Mouse (Mus musculus) neural tube, embryonic 11.5 days (tissue): Measurements from ENCODE around the gene Mapk10. TPM values are rescaled to one million over a fixed set of nuclear protein-coding genes. Genes with fewer than 3 reads are reported as not detected.

Experiments
- ATAC-seq: fragments of 200-750 bp; cut with Nextera tagmentation; 2 replicates; pipeline ENCODE4 v1.8.0; 2017; ENCODE audit warnings: moderate number of reproducible peaks, mild to moderate bottlenecking, moderate TSS enrichment, moderate library complexity; ENCODE audit not compliant: insufficient read depth, low FRiP score, low TSS enrichment
- DNase-seq: peaks from one replicate; pipeline ENCODE4 v3.0.0-alpha.2; 2015; ENCODE audit warnings: low spot score
- H3K27ac ChIP-seq: fragments of 300-500 bp; sonication (generic); 2 replicates; pipeline ENCODE4 v1.5.1; 2014; ENCODE audit warnings: low read depth, mild to moderate bottlenecking, low read length
- H3K27me3 ChIP-seq: fragments of 300-500 bp; sonication (generic); 2 replicates; pipeline ENCODE4 v1.6.1; 2014; ENCODE audit warnings: mild to moderate bottlenecking, low read length, mixed read lengths; ENCODE audit not compliant: control insufficient read depth, insufficient read depth
- H3K36me3 ChIP-seq: fragments of 300-500 bp; sonication (generic); 2 replicates; pipeline ENCODE4 v1.6.1; 2014; ENCODE audit warnings: mild to moderate bottlenecking, low read length, moderate library complexity, mixed read lengths; ENCODE audit not compliant: control insufficient read depth, insufficient read depth
- H3K4me1 ChIP-seq: fragments of 300-500 bp; sonication (generic); 2 replicates; pipeline ENCODE4 v1.6.1; 2014; ENCODE audit warnings: low read length, mixed read lengths; ENCODE audit not compliant: control insufficient read depth, insufficient read depth
- H3K4me2 ChIP-seq: fragments of 300-500 bp; sonication (generic); 2 replicates; pipeline ENCODE4 v1.6.1; 2014; ENCODE audit warnings: low read depth, mild to moderate bottlenecking, moderate library complexity
- H3K4me3 ChIP-seq: fragments of 300-500 bp; sonication (generic); 2 replicates; pipeline ENCODE4 v1.5.1; 2014; ENCODE audit warnings: low read depth, low read length
- H3K9ac ChIP-seq: fragments of 300-500 bp; sonication (generic); 2 replicates; pipeline ENCODE4 v1.6.1; 2014; ENCODE audit warnings: mild to moderate bottlenecking, low read length
- H3K9me3 ChIP-seq: fragments of 300-500 bp; sonication (generic); 2 replicates; pipeline ENCODE4 v1.6.1; 2016; ENCODE audit warnings: low read length; ENCODE audit not compliant: control insufficient read depth
- WGBS: fragments of 180-500 bp; shearing (Covaris S2); extraction: QIAGEN DNeasy Blood & Tissue Kit; methylation state at CpG from one replicate; pipeline ENCODE4 v1.1.7; 2014; 5-methylcytosine and 5-hydroxymethylcytosine counted together
- polyA plus RNA-seq: library from polyadenylated mRNA; unstranded; fragments of >200 nt; fragmentation: Nextera tagmentation; extraction: Ambion mirVana; gene quantifications from 2 replicates; pipeline ENCODE4 v1.2.1, GENCODE M21; 2014

Mapk10 gene
- polyA plus RNA-seq, 1 experiment from 2014 or later: 46.3 TPM

DNA sequence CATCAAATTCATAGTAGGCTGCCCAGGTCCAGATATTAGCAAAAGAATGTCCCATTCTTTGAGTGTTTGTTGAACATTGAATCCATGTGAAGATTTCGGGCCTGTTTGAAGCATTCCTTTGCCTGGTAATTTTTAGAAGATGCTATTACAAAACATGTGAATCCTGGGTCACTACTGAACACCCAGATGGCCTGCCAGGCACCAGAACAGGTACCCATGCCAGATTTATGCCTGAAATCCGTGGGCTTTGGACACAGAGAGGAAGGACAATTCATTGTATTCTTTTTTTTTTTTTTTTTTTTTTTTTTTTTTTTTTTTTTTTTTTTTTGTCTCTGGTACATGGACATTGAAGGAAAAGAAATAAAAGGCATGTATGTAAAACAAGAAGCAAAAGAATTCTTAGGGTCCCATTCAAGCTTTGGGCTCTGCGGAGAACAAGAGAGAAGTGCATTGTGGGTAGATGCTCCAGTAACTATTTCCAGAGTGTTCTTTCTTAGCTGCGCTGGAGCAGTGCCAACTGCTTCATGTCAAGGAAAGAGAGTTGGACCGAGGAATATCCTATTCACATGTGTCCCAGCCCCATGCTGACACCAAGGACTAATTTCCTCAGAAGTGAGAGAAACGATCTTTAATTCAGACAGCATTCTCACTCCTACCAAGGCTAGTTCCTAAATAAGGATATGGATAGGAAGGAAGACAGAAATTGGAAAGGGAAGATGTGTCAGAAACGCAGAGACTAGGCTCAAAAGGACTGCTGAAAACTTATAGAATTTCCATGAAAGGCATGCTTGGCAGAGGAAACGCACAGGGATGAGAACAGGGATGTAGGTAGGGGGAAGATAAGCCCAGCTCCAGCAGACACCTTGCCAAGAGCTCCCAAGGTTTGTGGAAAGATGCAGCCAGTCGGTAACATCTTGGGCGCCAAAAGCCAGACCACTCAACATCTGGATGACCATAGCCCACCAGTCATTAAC lies 105.4 kb downstream of the Mapk10 start:
- H3K4me1 ChIP-seq: no peaks in the 10 kb centered on the region
- no peak overlapping the region for H3K27ac ChIP-seq
- no peaks in the 10 kb centered on the region for H3K27me3 ChIP-seq
- H3K9me3 ChIP-seq: no peaks in the 10 kb centered on the region
- H3K36me3 ChIP-seq: no peaks in the 10 kb centered on the region
- WGBS: 88% methylated on average over 10 of the region's 10 CpGs
- DNase-seq (no peak), ATAC-seq (no peak)
- no peak overlapping the region for H3K9ac ChIP-seq
- no peak overlapping the region for H3K4me3 ChIP-seq
- no peak overlapping the region for H3K4me2 ChIP-seq

DNA sequence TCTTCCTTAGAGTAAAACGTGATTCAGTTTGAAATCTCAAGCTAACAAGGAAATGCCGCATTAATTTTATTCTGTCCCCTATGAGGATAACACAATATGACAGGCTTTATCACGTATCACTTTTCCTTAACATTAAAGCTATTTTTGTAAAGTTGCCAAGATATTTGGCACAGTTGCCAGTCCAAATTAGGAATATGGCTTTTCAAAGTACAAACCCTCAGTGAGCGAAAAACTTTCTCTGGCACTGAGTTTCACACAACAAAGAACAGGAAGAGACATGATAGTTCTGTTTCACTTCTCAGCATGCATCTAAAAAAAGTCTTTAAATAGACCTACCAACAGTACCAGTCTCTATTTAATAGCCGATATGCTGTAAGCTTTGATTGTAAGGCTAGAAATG lies 107.1 kb downstream of the Mapk10 start:
- Histone ChIP-seq H3K4me2 (no peak overlapping the region), H3K27me3 (no peaks in the 10 kb centered on the region), H3K4me1 (no peaks in the 10 kb centered on the region), H3K9ac (no peak overlapping the region), H3K36me3 (no peaks in the 10 kb centered on the region), H3K4me3 (no peak overlapping the region), H3K9me3 (no peaks in the 10 kb centered on the region), H3K27ac (no peak overlapping the region)
- 91% methylated on average over 5 of the region's 5 CpGs for WGBS
- no peak for DNase-seq
- no peak for ATAC-seq

DNA sequence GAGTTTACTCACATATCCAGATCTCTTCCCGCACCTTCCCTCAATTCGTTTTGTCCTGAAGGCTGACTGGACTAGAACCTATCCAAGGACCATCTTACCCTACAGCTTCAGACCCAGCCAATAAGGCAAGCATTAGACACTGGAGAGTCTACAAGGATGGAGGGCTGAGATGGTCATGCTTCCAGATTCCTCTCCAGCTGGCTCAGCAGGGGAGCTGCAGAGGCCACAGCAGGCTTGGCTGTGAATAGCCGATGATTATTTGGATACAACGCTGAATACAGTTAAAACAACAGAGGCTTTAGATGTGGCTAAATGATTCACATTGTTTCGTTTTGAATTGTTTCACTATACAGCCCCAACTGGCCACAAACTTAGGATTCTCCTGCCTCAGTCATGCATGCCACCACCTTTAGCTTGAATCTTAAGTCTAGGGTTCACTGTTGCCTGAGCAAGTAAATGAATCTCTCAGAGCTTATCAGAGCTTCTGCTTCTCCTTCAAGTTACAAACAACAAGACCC lies 108.2 kb downstream of the Mapk10 start:
- 80% methylated on average over 5 of the region's 5 CpGs for WGBS
- no peak for ATAC-seq
- Histone ChIP-seq H3K36me3 (no peaks in the 10 kb centered on the region), H3K4me2 (no peak overlapping the region), H3K4me1 (no peaks in the 10 kb centered on the region), H3K4me3 (no peak overlapping the region), H3K9ac (no peak overlapping the region), H3K27me3 (no peaks in the 10 kb centered on the region), H3K9me3 (no peaks in the 10 kb centered on the region), H3K27ac (no peak overlapping the region)
- DNase-seq: no peak

DNA sequence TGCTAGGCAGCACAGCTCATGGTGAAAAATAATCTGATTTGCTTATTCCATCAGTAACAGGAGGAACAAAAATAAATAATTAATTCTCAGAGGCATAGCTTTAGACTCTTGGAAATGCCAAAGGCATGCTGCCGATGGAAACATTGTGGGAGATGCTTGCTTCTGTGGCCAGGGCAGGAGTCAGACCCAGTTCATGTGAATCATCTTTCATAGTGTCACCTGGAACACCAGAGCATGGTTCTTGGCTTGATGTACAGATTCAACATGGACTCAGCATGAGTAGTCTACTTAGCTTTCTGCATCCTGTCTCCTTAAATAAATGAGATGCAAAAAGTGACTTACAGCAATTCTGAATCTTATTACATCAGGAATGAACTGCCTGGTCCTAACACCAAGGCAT lies 109.0 kb downstream of the Mapk10 start:
- Histone ChIP-seq H3K4me1 (no peaks in the 10 kb centered on the region), H3K4me2 (no peak overlapping the region), H3K27ac (no peak overlapping the region), H3K4me3 (no peak overlapping the region), H3K9ac (no peak overlapping the region), H3K27me3 (no peaks in the 10 kb centered on the region), H3K9me3 (no peaks in the 10 kb centered on the region), H3K36me3 (no peaks in the 10 kb centered on the region)
- WGBS: 86% methylated on average over 1 of the region's 1 CpGs
- no peak for ATAC-seq
- DNase-seq: no peak

DNA sequence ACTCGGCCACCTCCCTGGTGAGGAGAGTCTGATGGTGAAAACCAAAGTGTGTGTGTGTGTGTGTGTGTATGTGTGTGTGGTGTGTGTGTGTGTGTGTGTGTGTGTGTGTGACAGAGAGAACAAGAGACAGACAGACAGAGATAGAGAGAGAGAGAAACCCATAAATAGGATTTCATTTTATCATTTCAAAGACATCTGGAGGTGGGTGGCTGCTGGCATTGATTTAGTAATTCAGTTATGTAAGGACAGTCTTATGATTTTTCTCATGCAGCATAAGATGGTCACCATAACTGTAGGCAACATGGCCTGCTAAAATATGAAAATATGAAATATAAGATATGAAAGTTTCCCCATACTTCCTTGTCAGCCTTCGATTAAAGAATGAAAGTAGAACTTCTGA lies 117.0 kb downstream of the Mapk10 start:
- Histone ChIP-seq H3K27me3 (no peaks in the 10 kb centered on the region), H3K4me3 (no peak overlapping the region), H3K4me1 (no peaks in the 10 kb centered on the region), H3K9ac (no peak overlapping the region), H3K27ac (no peak overlapping the region), H3K36me3 (no peaks in the 10 kb centered on the region), H3K4me2 (no peak overlapping the region), H3K9me3 (no peaks in the 10 kb centered on the region)
- DNase-seq (no peak), ATAC-seq (no peak)
- 91% methylated on average over 2 of the region's 2 CpGs for WGBS

DNA sequence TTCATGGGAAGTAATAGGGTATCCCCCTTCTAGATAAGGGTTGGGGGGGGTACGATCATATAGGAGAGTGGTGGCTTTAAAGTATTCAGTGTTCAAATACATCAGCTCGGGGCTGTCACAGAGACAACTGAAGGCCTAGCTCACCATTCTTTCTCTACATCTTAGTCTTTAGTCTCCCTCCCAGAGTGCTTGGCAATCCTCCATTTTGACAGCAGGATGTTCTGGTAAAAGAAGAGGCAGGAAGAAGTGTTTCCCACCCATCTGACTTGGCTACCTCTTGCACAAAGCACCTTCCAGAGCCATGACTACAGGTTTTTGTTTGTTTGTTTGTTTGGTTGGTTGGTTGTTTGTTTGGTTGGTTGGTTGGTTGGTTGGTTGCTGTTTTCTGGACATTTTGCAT lies 125.3 kb downstream of the Mapk10 start:
- no peak overlapping the region for H3K9ac ChIP-seq
- no peak overlapping the region for H3K4me3 ChIP-seq
- 82% methylated on average over 2 of the region's 2 CpGs for WGBS
- no peak for DNase-seq
- H3K36me3 ChIP-seq: no peaks in the 10 kb centered on the region
- H3K27me3 ChIP-seq: no peaks in the 10 kb centered on the region
- no peak overlapping the region for H3K27ac ChIP-seq
- no peak overlapping the region for H3K4me2 ChIP-seq
- no peak for ATAC-seq
- no peaks in the 10 kb centered on the region for H3K4me1 ChIP-seq
- H3K9me3 ChIP-seq: no peaks in the 10 kb centered on the region

DNA sequence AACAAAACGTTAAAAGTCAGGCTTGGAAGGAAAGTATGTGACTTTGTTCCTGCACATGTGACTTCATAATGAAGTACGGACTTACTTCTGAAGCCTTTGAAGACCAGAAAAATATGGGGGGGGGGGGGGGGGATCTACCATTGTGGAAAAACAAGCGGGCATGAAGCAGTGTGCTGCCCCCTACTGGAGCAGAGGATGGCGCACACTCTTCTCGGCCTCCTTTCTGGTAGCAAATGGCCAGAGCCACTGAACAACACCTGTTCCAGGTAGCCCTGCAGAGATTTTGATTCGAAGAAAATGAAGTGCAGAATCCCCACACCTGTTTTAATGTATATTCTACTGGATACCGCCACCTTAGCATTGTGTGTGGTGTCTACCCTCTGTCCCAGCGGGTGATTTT lies 135.7 kb downstream of the Mapk10 start:
- DNase-seq (no peak), ATAC-seq (no peak)
- H3K27ac ChIP-seq: no peak overlapping the region
- no peaks in the 10 kb centered on the region for H3K36me3 ChIP-seq
- 61% methylated on average over 8 of the region's 8 CpGs for WGBS
- H3K4me3 ChIP-seq: no peak overlapping the region
- H3K9me3 ChIP-seq: no peaks in the 10 kb centered on the region
- no peak overlapping the region for H3K9ac ChIP-seq
- no peaks in the 10 kb centered on the region for H3K4me1 ChIP-seq
- no peaks in the 10 kb centered on the region for H3K27me3 ChIP-seq
- no peak overlapping the region for H3K4me2 ChIP-seq

DNA sequence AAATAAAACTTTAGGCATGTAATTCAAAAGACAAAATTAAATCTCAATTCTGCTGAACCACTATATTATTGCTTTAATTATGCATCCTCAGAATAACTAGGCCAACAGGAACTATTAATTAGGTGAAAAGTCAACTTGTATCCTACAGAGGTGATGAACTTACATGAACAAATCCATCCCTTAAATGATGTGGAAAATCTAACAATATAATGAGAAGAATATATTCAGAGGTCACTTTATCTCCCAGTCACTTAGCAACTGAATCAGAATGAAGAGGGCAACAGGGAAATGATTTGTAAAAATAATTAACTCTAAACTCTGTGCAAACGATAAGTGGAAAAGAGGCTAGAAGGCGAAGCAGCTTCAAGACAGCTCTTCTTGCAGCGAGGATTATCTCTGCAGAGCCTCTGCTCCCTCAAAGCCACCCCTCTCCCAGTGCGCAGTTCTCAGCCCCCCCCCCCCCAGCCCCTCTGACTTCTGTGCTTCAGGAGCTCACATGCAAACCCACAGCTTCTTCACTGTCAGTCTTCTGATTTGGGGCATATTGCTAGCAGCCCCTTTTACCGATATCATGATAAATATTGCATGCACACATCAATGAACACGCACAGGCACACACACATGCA lies 138.8 kb downstream of the Mapk10 start:
- Histone ChIP-seq H3K9me3 (no peaks in the 10 kb centered on the region), H3K27ac (no peak overlapping the region), H3K4me2 (no peak overlapping the region), H3K4me1 (no peaks in the 10 kb centered on the region), H3K9ac (no peak overlapping the region), H3K27me3 (no peaks in the 10 kb centered on the region), H3K4me3 (no peak overlapping the region), H3K36me3 (no peaks in the 10 kb centered on the region)
- WGBS: 77% methylated on average over 6 of the region's 6 CpGs
- ATAC-seq (no peak), DNase-seq (no peak)
